Mouse (Mus musculus): ENCODE results near the gene 9130019O22Rik.
"Not testable (repeated sequence)": the region's sequence is repeated elsewhere in the genome, so short reads cannot be mapped to it uniquely, and the experiment has no call there.

9130019O22Rik gene

DNA sequence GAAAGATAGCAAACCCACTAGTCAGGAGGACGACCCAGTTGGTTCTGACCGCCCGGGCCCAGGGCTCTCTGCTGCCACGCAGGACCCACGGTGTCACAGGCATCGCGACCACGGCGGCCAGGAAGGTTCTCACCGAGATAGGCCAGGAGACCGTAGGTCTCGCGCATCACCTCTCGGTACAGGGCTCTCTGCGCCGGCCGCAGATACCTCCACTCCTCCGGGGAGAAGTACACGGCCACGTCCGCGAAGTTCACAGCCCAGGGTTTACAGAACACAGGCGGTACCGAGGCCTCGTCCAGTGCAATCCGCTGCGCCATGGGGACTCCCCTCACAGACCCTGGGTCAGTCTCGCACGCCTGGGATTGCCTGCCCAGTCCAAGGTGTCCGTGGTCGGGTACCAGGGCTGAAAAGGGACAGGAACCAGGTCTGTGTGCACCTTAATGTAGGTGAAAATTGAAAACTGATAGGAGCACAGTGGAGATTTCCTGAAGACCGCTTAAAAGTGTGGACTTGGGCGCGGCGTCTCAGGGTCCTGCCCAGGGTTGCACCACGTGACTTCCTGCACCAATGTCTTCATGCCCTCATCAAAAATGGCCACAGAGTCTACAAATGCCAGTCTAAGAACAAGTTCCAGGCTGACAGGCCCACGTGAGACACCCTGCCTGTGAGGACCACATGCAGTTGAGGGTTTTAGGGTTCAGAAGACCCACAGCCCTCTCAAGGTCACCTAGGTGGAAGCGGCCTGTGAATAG, at the start of gene 9130019O22Rik:
Gene 9130019O22Rik, minus strand, starts transcription at position 526 of the 752 bp plus-strand sequence.
- peak; percentile 77 to 87 for DNase-seq (ENCODE audit: low spot score in 2 of 2)

GRCm38 (mm10) chr7:127435206-127435605, 48.2 kb upstream of the 9130019O22Rik start:
- no peak for DNase-seq (ENCODE audit: low spot score in 2 of 2)

- DNase-seq (ENCODE audit: low spot score in 2 of 2), result no peak
Observed at GRCm38 (mm10) chr7:127426354-127426753, 39.4 kb upstream of the 9130019O22Rik start.

GRCm38 (mm10) chr7:127425911-127426310, 38.9 kb upstream of the 9130019O22Rik start:
- no peak for DNase-seq (ENCODE audit: low spot score in 2 of 2)

DNA sequence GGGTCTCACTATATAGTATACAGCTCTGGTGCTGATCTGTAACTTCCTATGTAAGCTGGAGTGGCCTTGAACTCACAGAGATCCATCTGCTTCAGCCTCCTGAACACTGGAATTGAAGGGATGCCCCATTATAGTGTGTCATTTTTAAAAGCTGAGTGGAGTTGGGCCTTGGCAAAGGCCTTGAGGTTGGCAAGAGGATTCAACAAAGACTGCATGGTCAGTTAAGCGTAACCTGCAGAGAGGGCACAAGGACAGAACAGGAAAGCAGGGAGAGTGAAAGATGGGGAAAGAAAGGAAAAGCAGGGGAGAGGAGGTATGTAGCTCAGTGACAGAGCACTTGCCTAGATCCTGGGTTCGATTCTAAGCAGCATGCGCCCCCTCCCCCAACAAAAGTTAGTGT, 38.3 kb upstream of the 9130019O22Rik start:
- no peak for DNase-seq (ENCODE audit: low spot score in 2 of 2)

- peak in 1 of 2 experiments; percentile 17 for DNase-seq (ENCODE audit: low spot score in 2 of 2)
Observed at GRCm38 (mm10) chr7:127422247-127422646, 35.3 kb upstream of the 9130019O22Rik start.

- peak; percentile 94 to 97 for DNase-seq (ENCODE audit: low spot score in 2 of 2)
Observed at GRCm38 (mm10) chr7:127421388-127422191, 34.6 kb upstream of the 9130019O22Rik start, which contains the start of gene Zfp688. Gene Zfp688 (minus strand): TSS chr7:127422068.

- no peak for DNase-seq (ENCODE audit: low spot score in 2 of 2)
Observed at GRCm38 (mm10) chr7:127411418-127411817, 24.5 kb upstream of the 9130019O22Rik start.

DNA sequence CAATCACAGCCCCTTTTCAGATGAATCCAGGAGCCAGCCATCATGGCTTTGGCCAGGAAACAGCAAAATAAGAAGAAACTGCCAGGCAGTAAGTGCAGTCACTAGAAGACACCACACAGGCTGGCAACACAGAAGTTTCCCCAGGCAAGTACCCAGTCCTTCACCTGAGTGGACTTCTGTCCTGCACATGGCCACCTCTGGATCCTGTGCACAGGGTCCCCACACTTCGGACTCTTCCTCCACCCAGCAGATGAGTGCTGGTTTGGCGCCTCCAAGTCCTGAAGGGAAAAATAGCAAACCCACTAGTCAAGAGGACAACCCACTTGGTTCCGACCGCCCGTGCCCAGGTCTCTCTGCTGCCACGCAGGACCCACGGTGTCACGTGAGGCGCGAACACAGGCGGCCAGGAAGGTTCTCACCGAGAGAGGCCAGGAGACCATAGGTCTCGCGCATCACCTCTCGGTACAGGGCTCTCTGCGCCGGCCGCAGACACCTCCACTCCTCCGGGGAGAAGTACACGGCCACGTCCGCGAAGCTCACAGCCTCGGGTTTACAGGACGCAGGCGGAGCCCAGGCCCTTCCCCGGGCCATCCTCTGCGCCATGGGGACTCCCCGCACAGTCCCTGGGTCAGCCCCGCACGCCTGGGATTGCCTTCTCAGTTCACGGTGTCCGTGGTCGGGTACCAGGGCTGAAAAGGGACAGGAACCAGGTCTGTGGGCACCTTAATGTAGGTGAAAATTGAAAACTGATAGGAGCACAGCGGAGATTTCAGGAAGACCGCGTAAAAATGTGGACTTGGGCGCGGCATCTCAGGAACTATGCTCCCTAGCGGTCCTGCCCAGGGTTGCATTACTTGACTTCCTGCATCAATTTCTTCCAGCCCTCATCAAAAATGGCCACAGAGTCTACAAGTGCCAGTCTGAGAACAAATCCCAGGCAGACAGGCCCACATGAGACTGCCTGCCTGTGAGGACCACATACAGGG, 19.3 kb upstream of the 9130019O22Rik start, which contains the start of gene Zfp764:
Gene Zfp764, minus strand, starts transcription at position 821 of the 986 bp plus-strand sequence.
- DNase-seq (ENCODE audit: low spot score in 2 of 2), result peak; percentile 62 to 76

DNA sequence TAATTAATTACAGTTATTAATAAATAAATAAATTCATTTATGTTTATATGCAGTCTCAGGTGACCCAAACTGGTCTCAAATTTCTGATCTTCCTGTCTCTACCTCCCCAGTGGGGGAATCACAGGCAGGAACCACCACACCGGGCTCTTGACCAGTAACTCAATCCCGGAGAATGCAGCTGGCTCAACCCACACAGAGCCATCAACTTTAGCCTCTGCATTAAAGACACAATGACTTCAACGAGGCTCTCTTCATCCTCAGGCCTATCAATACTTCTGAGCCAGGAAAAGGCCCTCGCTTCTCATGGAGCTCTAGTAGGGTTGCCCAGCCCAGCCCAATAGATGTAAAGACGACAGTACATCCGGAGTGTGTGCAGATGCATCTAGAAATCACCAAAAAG, 17.1 kb upstream of the 9130019O22Rik start:
- not testable (repeated sequence) for DNase-seq (ENCODE audit: low spot score in 2 of 2)

DNA sequence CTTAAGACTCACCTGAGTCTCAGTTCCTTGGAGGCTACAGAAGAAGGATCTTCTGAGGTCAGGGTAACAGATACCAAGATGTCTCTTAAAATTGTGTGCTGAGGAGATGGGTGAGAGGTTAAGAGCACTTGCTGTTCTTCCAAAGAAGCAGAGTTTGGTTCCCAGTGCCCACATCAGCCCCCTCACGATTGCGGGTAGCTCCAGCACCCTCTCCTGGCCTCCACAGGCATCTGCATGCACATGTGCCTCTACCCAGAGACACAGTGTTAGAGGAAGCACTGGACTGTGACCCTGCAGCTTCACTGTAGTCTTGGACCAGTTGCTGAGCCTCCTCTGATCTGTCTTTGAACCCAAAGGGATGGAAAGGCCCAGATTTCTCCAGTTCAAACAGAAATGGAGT, 16.0 kb upstream of the 9130019O22Rik start:
- DNase-seq (ENCODE audit: low spot score in 2 of 2), result no peak

GRCm38 (mm10) chr7:127400355-127400754, 13.4 kb upstream of the 9130019O22Rik start:
- no peak for DNase-seq (ENCODE audit: low spot score in 2 of 2)

DNA sequence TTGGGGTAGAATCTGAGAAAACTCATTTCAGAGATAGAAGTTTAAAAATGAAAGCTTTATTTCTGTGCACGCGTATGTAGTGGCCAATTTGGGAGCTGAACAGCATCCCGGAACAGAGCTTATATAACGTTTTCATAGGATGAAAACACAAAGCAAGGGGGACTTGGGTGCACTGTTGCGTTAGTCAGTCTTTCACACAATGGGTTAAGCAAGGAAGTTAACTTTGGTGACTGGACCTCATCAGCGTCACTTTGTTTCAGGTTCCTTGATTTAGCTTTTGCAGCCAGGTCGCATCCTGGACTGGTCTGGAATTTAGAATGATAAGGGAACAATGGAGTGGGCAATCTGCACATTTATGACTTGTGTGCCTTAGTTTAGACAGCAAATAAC, 7.0 kb upstream of the 9130019O22Rik start:
- DNase-seq (ENCODE audit: low spot score in 2 of 2), result no peak

DNA sequence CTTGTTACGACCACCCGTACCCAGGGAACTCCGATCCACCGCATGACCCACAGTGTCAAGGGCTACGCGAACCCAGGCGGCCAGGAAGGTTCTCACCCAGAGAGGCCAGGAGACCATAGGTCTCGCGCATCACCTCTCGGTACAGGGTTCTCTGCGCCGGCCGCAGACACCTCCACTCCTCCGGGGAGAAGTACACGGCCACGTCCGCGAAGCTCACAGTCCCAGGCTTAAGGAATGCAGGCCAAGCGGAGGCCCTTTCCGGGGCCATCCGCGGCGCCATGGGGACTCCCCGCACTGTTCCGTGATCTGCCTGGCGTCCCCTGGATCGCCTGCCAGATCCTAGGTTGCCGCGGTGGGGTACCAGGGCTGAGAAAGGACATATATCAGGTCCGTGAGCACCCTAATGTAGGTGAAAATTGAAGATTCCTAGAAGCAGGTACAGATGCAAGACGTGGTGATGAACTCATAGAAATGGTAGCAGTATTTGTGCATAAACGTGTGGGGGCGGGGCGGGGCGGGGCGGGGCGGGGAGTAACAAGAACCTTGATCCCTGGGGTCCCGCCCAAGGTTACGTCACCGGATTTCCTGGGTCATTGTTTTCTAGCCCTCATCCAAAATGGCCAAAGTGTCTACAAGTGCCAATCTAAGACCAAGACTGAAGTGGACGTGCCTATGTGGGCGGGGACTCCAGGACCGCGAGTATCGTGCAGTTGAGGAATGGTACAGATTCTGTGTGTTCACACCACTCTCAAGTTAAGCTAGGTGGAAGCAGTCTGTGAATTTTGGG, 6.4 kb upstream of the 9130019O22Rik start, which contains the start of gene E430018J23Rik:
Gene E430018J23Rik, minus strand, starts transcription at position 473 of the 787 bp plus-strand sequence.
- peak; percentile 76 to 87 for DNase-seq (ENCODE audit: low spot score in 2 of 2)

DNA sequence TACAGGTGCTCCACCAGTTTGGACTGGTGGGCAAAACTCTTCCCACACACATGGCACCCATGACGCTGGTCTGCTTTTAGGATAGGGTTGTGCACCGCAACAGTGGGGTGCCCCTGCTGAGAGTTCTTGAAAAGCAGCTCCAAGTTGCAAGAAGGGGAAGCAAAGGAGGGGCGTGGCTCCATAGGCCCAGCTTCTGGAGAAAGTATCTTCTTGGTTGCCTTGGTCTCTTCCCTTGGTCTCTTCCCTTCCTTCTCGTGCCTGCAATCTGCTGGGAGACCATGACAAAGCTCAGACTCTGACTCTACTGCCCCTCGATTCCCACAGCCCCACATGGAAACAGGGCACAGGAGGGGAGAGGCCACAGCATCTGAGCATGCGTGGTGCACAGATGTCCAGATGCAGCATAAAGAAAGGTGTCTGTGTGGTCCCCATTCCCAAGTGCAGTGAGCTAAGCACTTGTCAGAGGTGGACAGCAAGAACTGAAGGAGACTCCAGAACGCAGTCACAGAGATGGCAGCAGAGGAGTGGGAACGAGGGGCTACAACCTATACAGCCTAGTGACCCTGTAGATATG, 5.4 kb upstream of the 9130019O22Rik start:
- DNase-seq (ENCODE audit: low spot score in 2 of 2), result no peak

DNA sequence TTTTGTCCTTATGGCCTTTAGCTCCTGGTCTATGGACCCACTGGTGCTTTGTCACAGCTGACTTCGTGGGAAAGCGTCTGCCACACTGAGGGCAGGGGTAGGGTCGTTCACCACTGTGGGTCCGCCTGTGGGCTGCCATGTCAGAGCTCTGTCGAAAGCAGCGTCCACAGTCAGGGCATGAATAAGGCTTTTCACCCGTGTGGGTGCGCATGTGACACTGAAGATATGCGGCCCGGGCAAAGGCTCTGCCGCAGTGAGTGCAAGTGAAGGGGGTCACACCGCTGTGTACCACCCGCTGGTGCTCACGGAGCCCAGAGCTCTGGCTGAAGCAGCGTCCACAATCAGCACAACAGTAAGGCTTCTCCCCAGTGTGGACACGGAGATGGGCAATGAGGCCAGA, 4.6 kb upstream of the 9130019O22Rik start:
- no peak for DNase-seq (ENCODE audit: low spot score in 2 of 2)

DNA sequence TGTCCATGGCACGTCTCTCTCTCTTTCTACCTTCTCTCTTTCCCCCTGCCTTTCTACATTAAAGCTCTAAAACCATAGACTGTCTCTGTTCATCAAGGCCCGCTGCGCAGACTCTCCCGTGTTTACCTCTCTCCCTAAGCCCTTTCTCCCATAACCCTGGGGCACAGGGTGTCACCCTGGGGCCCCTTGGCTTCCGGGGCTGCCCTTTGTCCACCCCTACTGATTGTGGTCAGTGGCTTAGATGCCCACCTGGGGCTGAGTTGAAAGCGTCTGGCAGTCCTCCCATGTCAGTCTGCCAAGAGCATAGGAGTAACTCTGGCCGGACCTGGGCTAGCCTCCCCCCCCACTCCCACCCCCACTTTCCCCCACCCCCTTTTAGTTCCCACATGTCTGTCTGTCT, 3.3 kb upstream of the 9130019O22Rik start:
- no peak for DNase-seq (ENCODE audit: low spot score in 2 of 2)

- not testable (repeated sequence) for DNase-seq (ENCODE audit: low spot score in 2 of 2)
Observed at GRCm38 (mm10) chr7:127388201-127388600, 1.2 kb upstream of the 9130019O22Rik start.

DNA sequence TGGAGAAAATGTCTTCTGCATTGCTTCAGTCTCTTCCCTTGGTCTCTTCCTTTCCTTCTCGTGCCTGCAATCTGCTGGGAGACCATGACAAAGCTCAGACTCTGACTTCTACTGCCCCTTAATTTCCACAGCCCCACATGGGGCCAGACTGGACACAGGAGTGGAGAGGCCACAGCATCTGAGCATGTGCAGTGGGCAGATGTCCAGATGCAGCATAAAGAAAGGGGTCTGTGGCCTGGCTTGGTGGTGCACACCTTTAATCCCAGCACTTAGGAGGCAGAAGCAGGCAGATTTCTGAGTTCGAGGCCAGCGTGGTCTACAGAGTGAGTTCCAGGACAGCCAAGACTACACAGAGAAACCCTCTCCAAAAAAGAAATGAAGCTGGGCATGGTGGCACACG, 1.4 kb downstream of the 9130019O22Rik start:
- not testable (repeated sequence) for DNase-seq (ENCODE audit: low spot score in 2 of 2)

DNA sequence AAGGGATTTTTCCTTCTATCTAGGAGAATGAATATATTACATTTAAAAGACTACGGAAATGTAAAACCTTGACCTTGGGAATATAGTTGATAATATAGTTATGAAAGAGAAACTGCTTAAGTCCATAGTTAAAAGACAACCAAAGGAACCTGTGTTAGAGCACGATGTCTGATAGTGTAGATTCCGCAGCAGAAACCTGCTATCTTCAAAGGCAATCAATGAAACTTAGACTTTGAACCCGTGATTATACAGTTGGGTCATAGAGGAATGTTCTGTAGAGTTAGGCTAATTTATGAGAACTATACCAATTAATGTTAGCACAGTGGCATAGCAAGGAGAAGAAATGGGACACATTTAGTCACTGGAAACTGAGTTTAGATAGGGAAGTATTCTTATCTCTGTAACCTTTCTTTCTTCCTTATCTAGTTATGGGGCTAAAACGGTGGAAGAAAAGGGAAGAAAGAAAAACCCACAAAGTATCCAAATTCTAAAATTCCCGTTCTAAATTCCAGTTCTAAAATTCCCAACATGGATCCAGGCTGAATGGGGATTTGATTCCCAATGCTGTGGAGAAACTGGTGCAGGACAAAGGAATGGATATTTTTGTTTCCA, 8.6 kb downstream of the 9130019O22Rik start:
- no peak for DNase-seq (ENCODE audit: low spot score in 2 of 2)

Measured in spleen, postnatal 14 days (tissue).